Mouse (Mus musculus): Measurements from ENCODE around the gene Lingo3. TPM values are rescaled to one million over a fixed set of nuclear protein-coding genes. Genes with fewer than 3 reads are reported as not detected.

Gene Lingo3
- 0.05 and 0.12 TPM in 2 replicates for polyA plus RNA-seq (2015; fragmentation: Nextera tagmentation; extraction: Ambion mirVana)

DNA sequence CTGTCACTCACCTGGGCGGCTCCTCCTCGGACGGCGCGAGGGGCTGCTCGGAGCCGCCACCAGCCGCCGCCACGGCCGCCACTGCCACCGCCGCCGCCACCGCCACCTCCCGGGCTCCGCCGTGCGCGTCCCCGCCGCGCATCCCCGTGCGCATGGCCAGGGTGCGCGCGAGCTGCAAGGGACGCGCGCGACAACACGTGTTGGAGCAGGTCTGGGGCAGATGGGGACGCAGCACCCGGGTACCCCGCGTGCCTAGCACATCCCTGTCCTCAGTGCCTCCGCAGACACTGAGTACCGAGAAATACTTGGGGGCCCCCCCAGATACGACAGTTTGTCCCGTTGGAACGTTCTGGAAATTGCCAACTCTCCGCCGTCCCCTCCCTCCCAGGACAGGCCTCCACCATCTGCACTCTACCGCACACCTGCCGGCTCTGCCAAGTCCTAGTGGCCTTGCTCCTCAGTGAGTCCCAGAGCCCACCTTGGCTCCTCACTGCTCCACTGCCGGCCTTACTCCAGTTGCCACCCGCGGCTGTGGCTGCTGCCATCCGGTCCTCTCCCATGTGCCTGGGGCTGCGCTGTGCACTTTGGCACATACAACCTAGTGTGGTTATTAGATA lies at the start of gene Lingo3:
TSS of gene Lingo3 (minus strand) at position 109 of the 617 bp plus-strand sequence.
- Histone ChIP-seq H3K4me3 (replicated peaks; ENCODE audit: low read length) (peak within 1 kb of the TSS; percentile 43), H3K36me3 (ENCODE audit: control insufficient read depth, insufficient read depth, low read length) (no peaks in the 10 kb centered on the region), H3K4me2 (ENCODE audit: low read depth, low read length) (peak within 1 kb of the TSS; percentile 67), H3K27ac (ENCODE audit: low read length) (no peak within 1 kb of the TSS), H3K4me1 (ENCODE audit: control insufficient read depth, insufficient read depth, low read length) (peaks cover 4% of the 10 kb centered on the region; the same call in 1 of the 2 replicates), H3K9ac (ENCODE audit: low read length) (peak within 1 kb of the TSS; percentile 64), H3K9me3 (replicated peaks; ENCODE audit: control insufficient read depth, low read length) (no peaks in the 10 kb centered on the region), H3K27me3 (ENCODE audit: control insufficient read depth, insufficient read depth, low read length) (peaks cover 34% of the 10 kb centered on the region)
- no peak for ATAC-seq (ENCODE audit: insufficient read depth, low FRiP score)
- 3% methylated on average over 46 of the region's 51 CpGs for WGBS

DNA sequence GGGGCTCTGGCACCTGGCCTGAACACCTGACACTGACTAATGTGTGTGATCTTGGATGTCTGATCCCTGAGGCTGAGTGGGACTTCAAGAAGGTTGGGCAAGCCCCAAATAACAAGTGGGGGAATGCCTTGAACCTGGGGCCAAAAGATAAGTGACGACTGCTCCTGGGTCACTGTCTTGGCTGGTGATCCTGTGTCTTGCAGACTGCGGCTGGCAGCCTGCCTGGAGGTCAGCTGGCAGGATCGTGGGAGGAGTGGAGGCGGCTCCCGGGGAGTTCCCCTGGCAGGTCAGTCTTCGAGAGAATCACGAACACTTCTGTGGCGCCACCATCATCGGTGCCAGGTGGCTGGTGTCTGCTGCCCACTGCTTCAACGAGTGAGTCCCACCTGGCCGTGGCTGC lies 43.3 kb upstream of the Lingo3 start:
- H3K4me3 ChIP-seq (replicated peaks; ENCODE audit: low read length), result no peak overlapping the region
- no peaks in the 10 kb centered on the region for H3K4me1 ChIP-seq (ENCODE audit: control insufficient read depth, insufficient read depth, low read length)
- H3K27ac ChIP-seq (ENCODE audit: low read length), result no peak overlapping the region
- no peaks in the 10 kb centered on the region for H3K36me3 ChIP-seq (ENCODE audit: control insufficient read depth, insufficient read depth, low read length)
- no peak overlapping the region for H3K9ac ChIP-seq (ENCODE audit: low read length)
- no peak overlapping the region for H3K4me2 ChIP-seq (ENCODE audit: low read depth, low read length)
- H3K27me3 ChIP-seq (ENCODE audit: control insufficient read depth, insufficient read depth, low read length), result 0 out of 2 replicates have a peak, but pooled peaks cover 4% of the 10 kb centered on the region
- no peaks in the 10 kb centered on the region for H3K9me3 ChIP-seq (replicated peaks; ENCODE audit: control insufficient read depth, low read length)
- 49% methylated on average over 11 of the region's 11 CpGs for WGBS
- no peak for ATAC-seq (ENCODE audit: insufficient read depth, low FRiP score)

DNA sequence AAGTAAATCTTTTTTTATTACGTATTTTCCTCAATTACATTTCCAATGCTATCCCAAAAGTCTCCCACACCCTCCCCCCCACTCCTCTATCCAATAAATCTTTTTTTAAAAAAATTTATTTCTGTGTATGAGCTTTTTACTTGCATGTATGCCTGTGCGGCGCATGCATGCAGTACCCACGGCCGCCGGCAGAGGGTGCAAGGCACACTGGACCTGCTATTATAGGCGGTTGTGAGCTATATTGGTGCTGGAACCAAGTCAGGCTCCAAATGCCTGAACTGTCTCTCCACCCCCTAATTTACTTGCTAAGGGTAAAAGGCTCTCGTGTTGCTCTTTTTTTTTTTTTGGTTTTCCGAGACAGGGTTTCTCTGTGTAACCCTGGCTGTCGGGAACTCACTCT lies 37.5 kb upstream of the Lingo3 start:
- 22% methylated on average over 10 of the region's 10 CpGs for WGBS
- no peaks in the 10 kb centered on the region for H3K27me3 ChIP-seq (ENCODE audit: control insufficient read depth, insufficient read depth, low read length)
- ATAC-seq (ENCODE audit: insufficient read depth, low FRiP score), result no peak

DNA sequence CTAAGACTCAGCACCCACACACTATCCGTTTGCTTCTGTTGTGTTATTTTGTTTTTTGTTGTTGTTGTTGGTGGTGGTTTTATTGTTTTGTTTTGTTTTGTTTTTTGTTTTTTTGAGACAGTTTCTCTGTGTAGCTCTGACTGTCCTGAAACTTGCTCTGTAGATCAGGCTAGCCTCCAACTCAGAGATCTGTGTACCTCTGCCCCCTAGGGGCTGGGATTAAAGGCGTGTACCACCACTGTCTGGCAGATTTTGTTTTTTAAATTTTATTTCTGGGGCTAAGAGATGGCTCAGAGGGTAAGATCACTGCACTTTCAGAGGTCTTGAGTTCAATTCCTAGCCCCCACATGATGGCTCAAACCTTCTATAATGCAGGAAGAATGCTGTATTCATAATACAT lies 37.1 kb upstream of the Lingo3 start:
- Histone ChIP-seq H3K9me3 (replicated peaks; ENCODE audit: control insufficient read depth, low read length) (no peaks in the 10 kb centered on the region), H3K4me2 (ENCODE audit: low read depth, low read length) (no peak overlapping the region), H3K27me3 (ENCODE audit: control insufficient read depth, insufficient read depth, low read length) (no peaks in the 10 kb centered on the region), H3K4me3 (replicated peaks; ENCODE audit: low read length) (no peak overlapping the region), H3K27ac (ENCODE audit: low read length) (no peak overlapping the region), H3K36me3 (ENCODE audit: control insufficient read depth, insufficient read depth, low read length) (no peaks in the 10 kb centered on the region), H3K4me1 (ENCODE audit: control insufficient read depth, insufficient read depth, low read length) (no peaks in the 10 kb centered on the region), H3K9ac (ENCODE audit: low read length) (no peak overlapping the region)
- ATAC-seq (ENCODE audit: insufficient read depth, low FRiP score), result no peak
- 77% methylated on average over 2 of the region's 2 CpGs for WGBS

More for the DNA sequence above, 37.5 kb upstream of the Lingo3 start:
- no peak overlapping the region for H3K4me3 ChIP-seq (replicated peaks; ENCODE audit: low read length)
- no peaks in the 10 kb centered on the region for H3K36me3 ChIP-seq (ENCODE audit: control insufficient read depth, insufficient read depth, low read length)
- no peak overlapping the region for H3K4me2 ChIP-seq (ENCODE audit: low read depth, low read length)
- no peak overlapping the region for H3K27ac ChIP-seq (ENCODE audit: low read length)
- no peaks in the 10 kb centered on the region for H3K4me1 ChIP-seq (ENCODE audit: control insufficient read depth, insufficient read depth, low read length)
- no peak overlapping the region for H3K9ac ChIP-seq (ENCODE audit: low read length)
- no peaks in the 10 kb centered on the region for H3K9me3 ChIP-seq (replicated peaks; ENCODE audit: control insufficient read depth, low read length)

DNA sequence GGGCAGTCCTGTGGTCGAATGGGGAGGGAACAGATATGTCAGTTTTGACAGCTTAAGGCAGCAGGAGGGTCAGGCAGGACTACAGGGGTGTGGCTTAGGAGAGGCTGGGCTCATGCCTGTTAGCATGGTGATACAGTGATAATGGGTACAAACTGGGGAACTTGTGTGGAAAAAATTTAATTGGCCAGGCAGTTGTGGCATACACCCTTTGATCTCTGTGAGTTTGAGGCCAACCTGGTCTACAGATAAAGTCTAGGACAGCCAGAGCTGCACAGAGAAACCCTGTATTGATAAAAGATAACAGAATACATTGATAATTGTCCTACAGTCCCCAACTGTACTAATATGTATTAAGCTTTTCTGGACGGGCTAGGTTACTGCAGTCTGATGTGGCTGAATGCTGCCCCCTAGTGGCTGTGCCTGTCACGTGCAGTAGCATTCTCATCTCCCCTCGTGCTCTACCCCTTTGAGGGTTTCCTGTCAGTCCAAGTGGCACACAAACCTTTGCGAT lies 36.3 kb upstream of the Lingo3 start:
- no peak overlapping the region for H3K4me3 ChIP-seq (replicated peaks; ENCODE audit: low read length)
- WGBS, result 10% methylated on average over 5 of the region's 5 CpGs
- H3K27me3 ChIP-seq (ENCODE audit: control insufficient read depth, insufficient read depth, low read length), result no peaks in the 10 kb centered on the region
- H3K27ac ChIP-seq (ENCODE audit: low read length), result no peak overlapping the region
- no peak overlapping the region for H3K9ac ChIP-seq (ENCODE audit: low read length)
- peak; percentile 16; the same call in 1 of the 2 replicates for ATAC-seq (ENCODE audit: insufficient read depth, low FRiP score)
- H3K36me3 ChIP-seq (ENCODE audit: control insufficient read depth, insufficient read depth, low read length), result no peaks in the 10 kb centered on the region
- H3K4me1 ChIP-seq (ENCODE audit: control insufficient read depth, insufficient read depth, low read length), result no peaks in the 10 kb centered on the region
- H3K9me3 ChIP-seq (replicated peaks; ENCODE audit: control insufficient read depth, low read length), result no peaks in the 10 kb centered on the region
- H3K4me2 ChIP-seq (ENCODE audit: low read depth, low read length), result no peak overlapping the region

DNA sequence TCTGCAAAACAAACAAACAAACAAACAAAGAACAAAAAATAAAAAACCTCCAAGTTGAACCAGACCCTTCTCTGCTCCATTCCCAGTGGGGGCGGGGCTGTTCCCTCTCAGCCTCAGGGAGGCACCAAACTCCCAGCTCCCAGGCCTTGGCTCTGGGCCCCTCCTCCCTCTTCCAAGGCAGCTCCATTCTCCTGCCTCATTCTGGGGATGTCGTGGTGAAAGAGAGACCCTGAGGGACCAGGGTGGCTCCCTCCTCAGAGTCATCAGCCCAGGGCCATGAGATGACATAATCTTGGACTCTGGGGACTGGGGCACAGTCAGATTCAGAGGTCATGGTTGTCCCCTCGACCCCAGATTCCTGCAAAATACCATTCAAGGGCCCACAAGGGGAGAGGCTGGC lies 32.8 kb upstream of the Lingo3 start:
- Histone ChIP-seq H3K27ac (ENCODE audit: low read length) (no peak overlapping the region), H3K9me3 (replicated peaks; ENCODE audit: control insufficient read depth, low read length) (no peaks in the 10 kb centered on the region), H3K27me3 (ENCODE audit: control insufficient read depth, insufficient read depth, low read length) (no peaks in the 10 kb centered on the region), H3K9ac (ENCODE audit: low read length) (0 out of 2 replicates have a peak overlapping the region, but pooled peaks have one; percentile 8), H3K36me3 (ENCODE audit: control insufficient read depth, insufficient read depth, low read length) (no peaks in the 10 kb centered on the region), H3K4me1 (ENCODE audit: control insufficient read depth, insufficient read depth, low read length) (no peaks in the 10 kb centered on the region), H3K4me2 (ENCODE audit: low read depth, low read length) (no peak overlapping the region), H3K4me3 (replicated peaks; ENCODE audit: low read length) (no peak overlapping the region)
- ATAC-seq (ENCODE audit: insufficient read depth, low FRiP score), result no peak
- WGBS, result 36% methylated on average over 3 of the region's 3 CpGs

DNA sequence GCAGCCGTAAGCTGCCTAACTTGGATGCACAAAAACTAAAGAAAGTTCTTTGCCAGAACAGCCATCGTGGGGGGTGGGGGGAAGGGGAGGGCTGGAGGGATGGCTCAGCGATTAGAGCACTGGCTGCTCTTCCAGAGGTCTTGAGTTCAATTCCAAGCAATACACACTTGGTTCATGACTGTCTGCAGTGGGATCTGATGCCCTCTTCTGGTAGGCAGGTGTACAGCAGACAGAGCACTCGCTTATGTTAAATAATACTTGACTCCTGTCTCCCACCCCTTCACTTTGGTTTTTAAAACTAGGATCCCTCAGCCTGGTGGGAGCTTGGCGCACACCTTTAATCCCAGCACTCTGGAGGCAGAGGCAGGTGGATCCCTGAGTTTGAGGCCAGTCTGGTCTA lies 32.2 kb upstream of the Lingo3 start:
- WGBS, result 25% methylated on average over 5 of the region's 5 CpGs
- no peak overlapping the region for H3K27ac ChIP-seq (ENCODE audit: low read length)
- H3K27me3 ChIP-seq (ENCODE audit: control insufficient read depth, insufficient read depth, low read length), result no peaks in the 10 kb centered on the region
- H3K9ac ChIP-seq (ENCODE audit: low read length), result no peak overlapping the region
- no peak overlapping the region for H3K4me3 ChIP-seq (replicated peaks; ENCODE audit: low read length)
- H3K36me3 ChIP-seq (ENCODE audit: control insufficient read depth, insufficient read depth, low read length), result no peaks in the 10 kb centered on the region
- no peak for ATAC-seq (ENCODE audit: insufficient read depth, low FRiP score)
- H3K4me2 ChIP-seq (ENCODE audit: low read depth, low read length), result no peak overlapping the region
- H3K4me1 ChIP-seq (ENCODE audit: control insufficient read depth, insufficient read depth, low read length), result no peaks in the 10 kb centered on the region
- H3K9me3 ChIP-seq (replicated peaks; ENCODE audit: control insufficient read depth, low read length), result no peaks in the 10 kb centered on the region

DNA sequence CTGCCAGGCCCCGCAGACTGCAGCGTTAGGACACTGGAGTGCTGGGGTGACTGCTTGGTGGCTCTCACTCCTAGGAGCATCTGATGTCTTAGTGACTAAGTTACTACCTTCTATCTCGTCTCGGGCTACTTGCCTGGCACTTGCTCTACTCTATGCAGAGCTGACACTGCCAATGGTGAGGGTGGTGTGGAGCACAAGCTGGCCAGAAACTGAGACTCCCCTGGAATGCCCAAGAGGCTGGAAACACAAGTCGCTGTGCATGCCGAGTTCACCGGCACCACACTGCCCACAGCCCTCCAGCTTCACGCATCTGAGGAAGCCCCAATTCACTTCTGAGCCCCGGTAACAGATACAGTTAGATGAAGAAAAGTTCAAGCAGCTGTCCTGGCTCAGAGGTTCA lies 30.2 kb upstream of the Lingo3 start:
- H3K9me3 ChIP-seq (replicated peaks; ENCODE audit: control insufficient read depth, low read length), result no peaks in the 10 kb centered on the region
- H3K4me2 ChIP-seq (ENCODE audit: low read depth, low read length), result no peak overlapping the region
- H3K36me3 ChIP-seq (ENCODE audit: control insufficient read depth, insufficient read depth, low read length), result no peaks in the 10 kb centered on the region
- no peak overlapping the region for H3K9ac ChIP-seq (ENCODE audit: low read length)
- H3K27ac ChIP-seq (ENCODE audit: low read length), result no peak overlapping the region
- no peak overlapping the region for H3K4me3 ChIP-seq (replicated peaks; ENCODE audit: low read length)
- WGBS, result 79% methylated on average over 9 of the region's 9 CpGs
- ATAC-seq (ENCODE audit: insufficient read depth, low FRiP score), result no peak
- H3K27me3 ChIP-seq (ENCODE audit: control insufficient read depth, insufficient read depth, low read length), result no peaks in the 10 kb centered on the region
- no peaks in the 10 kb centered on the region for H3K4me1 ChIP-seq (ENCODE audit: control insufficient read depth, insufficient read depth, low read length)

DNA sequence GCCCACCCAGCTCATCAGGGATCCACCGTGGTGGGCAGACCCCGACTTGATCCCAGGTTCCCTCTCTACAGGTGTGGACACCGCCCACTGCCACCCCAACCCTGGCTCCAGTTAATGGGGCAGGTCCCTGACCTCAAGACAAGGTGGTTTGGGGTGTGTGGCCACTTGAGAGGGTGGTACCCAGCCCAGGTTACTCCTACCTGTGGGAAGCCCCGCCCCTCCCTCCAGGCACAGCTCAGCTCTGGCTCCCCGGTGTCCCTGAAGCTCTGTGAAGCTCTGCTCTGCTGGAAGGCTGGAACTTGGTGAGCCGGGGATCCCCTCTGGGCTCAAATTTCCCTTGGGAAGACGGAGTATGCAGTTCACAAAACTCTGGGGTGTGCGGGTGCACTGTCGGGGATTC lies 27.7 kb upstream of the Lingo3 start, which contains the start of gene Tmprss9:
TSS of gene Tmprss9 (plus strand) at position 268 of the 400 bp plus-strand sequence.
- Histone ChIP-seq H3K9me3 (replicated peaks; ENCODE audit: control insufficient read depth, low read length) (no peaks in the 10 kb centered on the region), H3K4me3 (replicated peaks; ENCODE audit: low read length) (no peak within 1 kb of the TSS), H3K4me2 (ENCODE audit: low read depth, low read length) (no peak within 1 kb of the TSS), H3K27ac (ENCODE audit: low read length) (no peak within 1 kb of the TSS), H3K27me3 (ENCODE audit: control insufficient read depth, insufficient read depth, low read length) (no peaks in the 10 kb centered on the region), H3K36me3 (ENCODE audit: control insufficient read depth, insufficient read depth, low read length) (peaks cover 5% of the 10 kb centered on the region; the same call in 1 of the 2 replicates), H3K4me1 (ENCODE audit: control insufficient read depth, insufficient read depth, low read length) (no peaks in the 10 kb centered on the region), H3K9ac (ENCODE audit: low read length) (no peak within 1 kb of the TSS)
- peak; percentile 46; the same call in 1 of the 2 replicates for ATAC-seq (ENCODE audit: insufficient read depth, low FRiP score)
- 20% methylated on average over 9 of the region's 9 CpGs for WGBS

All from stomach, embryonic 16.5 days (tissue).